Mouse (Mus musculus): ENCODE measurements around the gene Scin. TPM values are rescaled to one million over a fixed set of nuclear protein-coding genes. Genes with fewer than 3 reads are reported as not detected.
A peak's percentile ranks its signal among the peaks of the same experiment; 100 is the strongest.
"Not testable (repeated sequence)": the region's sequence is repeated elsewhere in the genome, so short reads cannot be mapped to it uniquely, and the experiment has no call there.

The Scin gene
- polyA plus RNA-seq (2015; fragmentation: Nextera tagmentation; extraction: Ambion mirVana) = 7.7 and 9.3 TPM in 2 replicates

GRCm38 (mm10) chr12:40133573-40134271, at the start of gene Scin:
Scin (minus strand) TSS chr12:40134228.
- peak; percentile 28 for DNase-seq (ENCODE audit: low spot score)

- DNase-seq (ENCODE audit: low spot score) = peak; percentile 58
Observed at GRCm38 (mm10) chr12:40177089-40177488, 43.1 kb upstream of the Scin start.

GRCm38 (mm10) chr12:40176158-40176557, 42.1 kb upstream of the Scin start:
- no peak for DNase-seq (ENCODE audit: low spot score)

GRCm38 (mm10) chr12:40175171-40175570, 41.1 kb upstream of the Scin start:
- not testable (repeated sequence) for DNase-seq (ENCODE audit: low spot score)

GRCm38 (mm10) chr12:40171637-40172036, 37.6 kb upstream of the Scin start:
- no peak for DNase-seq (ENCODE audit: low spot score)

GRCm38 (mm10) chr12:40169675-40170074, 35.6 kb upstream of the Scin start:
- peak; percentile 19 for DNase-seq (ENCODE audit: low spot score)

GRCm38 (mm10) chr12:40164621-40165020, 30.6 kb upstream of the Scin start:
- DNase-seq (ENCODE audit: low spot score) = peak; percentile 50

- DNase-seq (ENCODE audit: low spot score) = no peak
Observed at GRCm38 (mm10) chr12:40160777-40161176, 26.7 kb upstream of the Scin start.

GRCm38 (mm10) chr12:40154188-40154587, 20.2 kb upstream of the Scin start:
- DNase-seq (ENCODE audit: low spot score) = no peak

- no peak for DNase-seq (ENCODE audit: low spot score)
Observed at GRCm38 (mm10) chr12:40152353-40153069, 18.5 kb upstream of the Scin start.

GRCm38 (mm10) chr12:40147319-40147718, 13.3 kb upstream of the Scin start:
- DNase-seq (ENCODE audit: low spot score) = no peak

GRCm38 (mm10) chr12:40146510-40146909, 12.5 kb upstream of the Scin start:
- DNase-seq (ENCODE audit: low spot score) = no peak

GRCm38 (mm10) chr12:40140706-40141105, 6.7 kb upstream of the Scin start:
- no peak for DNase-seq (ENCODE audit: low spot score)

GRCm38 (mm10) chr12:40139484-40140245, 5.6 kb upstream of the Scin start:
- no peak for DNase-seq (ENCODE audit: low spot score)

GRCm38 (mm10) chr12:40134529-40134928, 501 bp upstream of the Scin start:
- no peak for DNase-seq (ENCODE audit: low spot score)

GRCm38 (mm10) chr12:40133194-40133572, 845 bp downstream of the Scin start:
- no peak for DNase-seq (ENCODE audit: low spot score)

- no peak for DNase-seq (ENCODE audit: low spot score)
Observed at GRCm38 (mm10) chr12:40118872-40119271, 15.2 kb downstream of the Scin start.

- DNase-seq (ENCODE audit: low spot score) = no peak
Observed at GRCm38 (mm10) chr12:40117045-40117444, 17.0 kb downstream of the Scin start.

GRCm38 (mm10) chr12:40116214-40116613, 17.8 kb downstream of the Scin start:
- DNase-seq (ENCODE audit: low spot score) = no peak

- no peak for DNase-seq (ENCODE audit: low spot score)
Observed at GRCm38 (mm10) chr12:40114883-40115282, 19.1 kb downstream of the Scin start.

GRCm38 (mm10) chr12:40114020-40114419, 20.0 kb downstream of the Scin start:
- DNase-seq (ENCODE audit: low spot score) = no peak

- no peak for DNase-seq (ENCODE audit: low spot score)
Observed at GRCm38 (mm10) chr12:40113605-40114004, 20.4 kb downstream of the Scin start.
